Mouse (Mus musculus): Measurements from ENCODE around the gene Tbk1. TPM values are rescaled to one million over a fixed set of nuclear protein-coding genes. Genes with fewer than 3 reads are reported as not detected.

Tbk1 gene
- polyA plus RNA-seq, 2 experiments, result 13.6 to 17.1 TPM

GRCm38 (mm10) chr10:121608177-121608576, 21.6 kb upstream of the Tbk1 start:
- Histone ChIP-seq H3K9ac (replicated peaks) (no peak overlapping the region), H3K4me3 (ENCODE audit: insufficient read depth in 1 of 2, low read depth in 2 of 2, low read length in 2 of 2) (no peak overlapping the region), H3K4me1 (replicated peaks; ENCODE audit: control insufficient read depth in 2 of 2, insufficient read depth in 2 of 2, low read length in 1 of 2) (no peaks in the 10 kb centered on the region), H3K27me3 (ENCODE audit: control insufficient read depth, insufficient read depth, low read length) (no peaks in the 10 kb centered on the region), H3K27ac (no peak overlapping the region), H3K4me2 (ENCODE audit: low read depth) (no peak overlapping the region), H3K9me3 (ENCODE audit: control insufficient read depth, low read length) (no peaks in the 10 kb centered on the region), H3K36me3 (replicated peaks; ENCODE audit: control insufficient read depth, insufficient read depth, low read depth) (peaks cover 89% of the 10 kb centered on the region)
- DNase-seq (ENCODE audit: low read depth in 3 of 3, low spot score in 3 of 3), result no peak
- no peak for ATAC-seq (ENCODE audit: insufficient read depth)
- WGBS (ENCODE audit: insufficient replicate concordance), result 89% methylated on average over 10 of the region's 10 CpGs
- no peak for TF ChIP-seq CTCF (IDR thresholded peaks at IDR 0.05; ENCODE audit: low read depth)
- no peak for TF ChIP-seq EP300 (IDR thresholded peaks at IDR 0.05; ENCODE audit: low read depth)

- WGBS (ENCODE audit: insufficient replicate concordance), result 82% methylated on average over 13 of the region's 13 CpGs
- no peaks in the 10 kb centered on the region for H3K27me3 ChIP-seq (ENCODE audit: control insufficient read depth, insufficient read depth, low read length)
- H3K4me3 ChIP-seq (ENCODE audit: insufficient read depth in 1 of 2, low read depth in 2 of 2, low read length in 2 of 2), result no peak overlapping the region
- H3K9me3 ChIP-seq (ENCODE audit: control insufficient read depth, low read length), result no peaks in the 10 kb centered on the region
- no peak overlapping the region for H3K4me2 ChIP-seq (ENCODE audit: low read depth)
- TF ChIP-seq CTCF (IDR thresholded peaks at IDR 0.05; ENCODE audit: low read depth), result peak; percentile 40
- no peak for TF ChIP-seq EP300 (IDR thresholded peaks at IDR 0.05; ENCODE audit: low read depth)
- H3K4me1 ChIP-seq (replicated peaks; ENCODE audit: control insufficient read depth in 2 of 2, insufficient read depth in 2 of 2, low read length in 1 of 2), result no peaks in the 10 kb centered on the region
- DNase-seq (ENCODE audit: low read depth in 3 of 3, low spot score in 3 of 3), result no peak
- H3K36me3 ChIP-seq (replicated peaks; ENCODE audit: control insufficient read depth, insufficient read depth, low read depth), result peaks cover 91% of the 10 kb centered on the region
- ATAC-seq (ENCODE audit: insufficient read depth), result peak; percentile 44; the same call in 1 of the 2 replicates
- H3K27ac ChIP-seq, result no peak overlapping the region
- no peak overlapping the region for H3K9ac ChIP-seq (replicated peaks)
Measured at GRCm38 (mm10) chr10:121604632-121605344, 18.2 kb upstream of the Tbk1 start.

GRCm38 (mm10) chr10:121603556-121603955, 17.0 kb upstream of the Tbk1 start:
- no peak overlapping the region for H3K9ac ChIP-seq (replicated peaks)
- H3K36me3 ChIP-seq (replicated peaks; ENCODE audit: control insufficient read depth, insufficient read depth, low read depth), result peaks cover 95% of the 10 kb centered on the region
- no peak for ATAC-seq (ENCODE audit: insufficient read depth)
- no peak for TF ChIP-seq CTCF (IDR thresholded peaks at IDR 0.05; ENCODE audit: low read depth)
- no peaks in the 10 kb centered on the region for H3K4me1 ChIP-seq (replicated peaks; ENCODE audit: control insufficient read depth in 2 of 2, insufficient read depth in 2 of 2, low read length in 1 of 2)
- WGBS (ENCODE audit: insufficient replicate concordance), result 81% methylated on average over 4 of the region's 4 CpGs
- no peaks in the 10 kb centered on the region for H3K27me3 ChIP-seq (ENCODE audit: control insufficient read depth, insufficient read depth, low read length)
- H3K4me3 ChIP-seq (ENCODE audit: insufficient read depth in 1 of 2, low read depth in 2 of 2, low read length in 2 of 2), result no peak overlapping the region
- H3K4me2 ChIP-seq (ENCODE audit: low read depth), result no peak overlapping the region
- H3K27ac ChIP-seq, result no peak overlapping the region
- no peaks in the 10 kb centered on the region for H3K9me3 ChIP-seq (ENCODE audit: control insufficient read depth, low read length)
- DNase-seq (ENCODE audit: low read depth in 3 of 3, low spot score in 3 of 3), result no peak

GRCm38 (mm10) chr10:121601272-121601671, 14.7 kb upstream of the Tbk1 start:
- ATAC-seq (ENCODE audit: insufficient read depth) (no peak), DNase-seq (ENCODE audit: low read depth in 3 of 3, low spot score in 3 of 3) (no peak)
- Histone ChIP-seq H3K9me3 (ENCODE audit: control insufficient read depth, low read length) (no peaks in the 10 kb centered on the region), H3K36me3 (replicated peaks; ENCODE audit: control insufficient read depth, insufficient read depth, low read depth) (peaks cover 90% of the 10 kb centered on the region), H3K27me3 (ENCODE audit: control insufficient read depth, insufficient read depth, low read length) (no peaks in the 10 kb centered on the region), H3K4me3 (ENCODE audit: insufficient read depth in 1 of 2, low read depth in 2 of 2, low read length in 2 of 2) (no peak overlapping the region), H3K9ac (replicated peaks) (no peak overlapping the region), H3K4me1 (replicated peaks; ENCODE audit: control insufficient read depth in 2 of 2, insufficient read depth in 2 of 2, low read length in 1 of 2) (no peaks in the 10 kb centered on the region), H3K4me2 (ENCODE audit: low read depth) (no peak overlapping the region), H3K27ac (no peak overlapping the region)
- no peak for TF ChIP-seq EP300 (IDR thresholded peaks at IDR 0.05; ENCODE audit: low read depth)
- TF ChIP-seq CTCF (IDR thresholded peaks at IDR 0.05; ENCODE audit: low read depth), result no peak
- WGBS (ENCODE audit: insufficient replicate concordance), result 83% methylated on average over 6 of the region's 6 CpGs

- Histone ChIP-seq H3K4me2 (ENCODE audit: low read depth) (no peak overlapping the region), H3K27ac (no peak overlapping the region), H3K9me3 (ENCODE audit: control insufficient read depth, low read length) (no peaks in the 10 kb centered on the region), H3K27me3 (ENCODE audit: control insufficient read depth, insufficient read depth, low read length) (no peaks in the 10 kb centered on the region), H3K36me3 (replicated peaks; ENCODE audit: control insufficient read depth, insufficient read depth, low read depth) (peaks cover 69% of the 10 kb centered on the region), H3K9ac (replicated peaks) (no peak overlapping the region), H3K4me1 (replicated peaks; ENCODE audit: control insufficient read depth in 2 of 2, insufficient read depth in 2 of 2, low read length in 1 of 2) (no peaks in the 10 kb centered on the region), H3K4me3 (ENCODE audit: insufficient read depth in 1 of 2, low read depth in 2 of 2, low read length in 2 of 2) (no peak overlapping the region)
- ATAC-seq (ENCODE audit: insufficient read depth) (no peak), DNase-seq (ENCODE audit: low read depth in 3 of 3, low spot score in 3 of 3) (no peak)
- TF ChIP-seq CTCF (IDR thresholded peaks at IDR 0.05; ENCODE audit: low read depth) (no peak), EP300 (IDR thresholded peaks at IDR 0.05; ENCODE audit: low read depth) (no peak)
- WGBS (ENCODE audit: insufficient replicate concordance), result 32% methylated on average over 9 of the region's 9 CpGs
Measured at GRCm38 (mm10) chr10:121596580-121596979, 10.0 kb upstream of the Tbk1 start.
